Mouse (Mus musculus) heart, adult 2 months (tissue): ENCODE data around the gene Rnf123. TPM values are rescaled to one million over a fixed set of nuclear protein-coding genes. Genes with fewer than 3 reads are reported as not detected.
A peak's percentile ranks its signal among the peaks of the same experiment; 100 is the strongest.

ENCODE experiments used
- DNase-seq, 2 experiments: peaks; one replicate each; pipeline ENCODE4 v3.0.0; 2021
- H3K27ac ChIP-seq: fragments of 200-600 bp; 2 replicates; pipeline ENCODE4 v1.8.1; 2022
- H3K27me3 ChIP-seq: fragments of 200-500 bp; 2 replicates; pipeline ENCODE4 v1.6.1; 2012; ENCODE audit warnings: mild to moderate bottlenecking, low read length, inconsistent platforms, mixed read lengths; ENCODE audit not compliant: control insufficient read depth, insufficient read depth
- H3K36me3 ChIP-seq: fragments of 200-500 bp; 2 replicates; pipeline ENCODE4 v1.6.1; 2012; ENCODE audit warnings: low read length, inconsistent platforms; ENCODE audit not compliant: control insufficient read depth, insufficient read depth
- H3K4me1 ChIP-seq: fragments of 200-500 bp; 2 replicates; pipeline ENCODE4 v1.6.1; 2011; ENCODE audit warnings: low read length; ENCODE audit not compliant: control insufficient read depth, insufficient read depth
- H3K4me3 ChIP-seq: fragments of 200-600 bp; 2 replicates; pipeline ENCODE4 v1.8.1; 2022
- H3K79me2 ChIP-seq: fragments of 200-500 bp; replicated peaks from 2 replicates; pipeline ENCODE4 v1.6.1; 2012; ENCODE audit warnings: mild to moderate bottlenecking, inconsistent platforms, low read length, moderate library complexity, mixed read lengths; ENCODE audit not compliant: control insufficient read depth, insufficient read depth
- H3K9ac ChIP-seq: fragments of 200-500 bp; 2 replicates; pipeline ENCODE4 v1.6.1; 2012; ENCODE audit warnings: low read depth, mild to moderate bottlenecking, control low read depth, inconsistent platforms, low read length, mixed read lengths
- CTCF ChIP-seq: fragments of 200-600 bp; IDR thresholded peaks from 2 replicates; pipeline ENCODE4 v1.8.1; 2022; ENCODE audit warnings: antibody characterized with exemption, mild to moderate bottlenecking, moderate library complexity
- EP300 ChIP-seq: fragments of 200-500 bp; IDR thresholded peaks from 2 replicates; pipeline ENCODE4 v1.6.1; 2011; ENCODE audit warnings: low read depth, low read length, control low read depth; ENCODE audit not compliant: insufficient read depth
- POLR2A ChIP-seq: fragments of 200-500 bp; IDR thresholded peaks from 2 replicates; pipeline ENCODE4 v1.6.1; 2011; ENCODE audit warnings: mild to moderate bottlenecking, low read depth, low read length, control low read depth; ENCODE audit not compliant: insufficient read depth
- WGBS: fragments of 180-500 bp; shearing (Covaris S2); methylation state at CpG from one replicate; pipeline ENCODE4 v1.1.7; 2018; 5-methylcytosine and 5-hydroxymethylcytosine counted together
- intact Hi-C: fragments of 180-260 bp; cut with DNase I; formaldehyde crosslinking; loops from one replicate; pipeline ENCODE4 v1.15.1; 2025
- polyA plus RNA-seq: library from polyadenylated mRNA; depleted of rRNA; stranded (reverse); fragments of >200 nt; gene quantifications from 2 replicates; pipeline ENCODE4 v1.2.3, GENCODE M21; 2012
- total RNA-seq, 2 experiments: library from RNA; stranded (reverse); gene quantifications; 2 replicates each; pipeline ENCODE4 v1.2.3; 2021

Rnf123 gene
- total and polyA plus RNA-seq, 3 experiments: 79.3 to 114 (median 86.7) TPM

- Histone ChIP-seq H3K79me2 (no peaks in the 10 kb centered on the region), H3K9ac (peak within 1 kb of the TSS; percentile 42), H3K4me3 (peak within 1 kb of the TSS; percentile 11; the same call in 1 of the 2 replicates), H3K27me3 (no peaks in the 10 kb centered on the region), H3K4me1 (peaks cover 15% of the 10 kb centered on the region), H3K36me3 (no peaks in the 10 kb centered on the region), H3K27ac (peak within 1 kb of the TSS; percentile 62)
- TF ChIP-seq CTCF (peak; percentile 98), POLR2A (peak; percentile 82), EP300 (peak; percentile 86)
- intact Hi-C loops: loop anchor here (1.0 to 5.0 kb wide), 3 partner anchors 66 to 151 kb away; no protein-coding TSS in a partner anchor
- WGBS: 49% methylated on average over 20 of the region's 20 CpGs
- peak; percentile 96 to 98 for DNase-seq
Observed at GRCm38 (mm10) chr9:108052885-108053664, 30.1 kb downstream of the Rnf123 start, which contains the start of gene Amigo3. TSS of gene Amigo3 (plus strand) at chr9:108053159.

GRCm38 (mm10) chr9:108052411-108052810 lies 30.7 kb downstream of the Rnf123 start:
- Histone ChIP-seq H3K27ac (peak overlapping the region; percentile 47; the same call in 1 of the 2 replicates), H3K4me3 (no peak overlapping the region), H3K4me1 (peaks cover 15% of the 10 kb centered on the region), H3K36me3 (no peaks in the 10 kb centered on the region), H3K9ac (no peak overlapping the region), H3K27me3 (no peaks in the 10 kb centered on the region), H3K79me2 (no peaks in the 10 kb centered on the region)
- WGBS: 64% methylated on average over 7 of the region's 7 CpGs
- DNase-seq: peak in 1 of 2 experiments; percentile 23
- intact Hi-C loops: loop anchor here (2.0 to 5.0 kb wide), 2 partner anchors 66 to 150 kb away; no protein-coding TSS in a partner anchor
- TF ChIP-seq CTCF: no peak
- no peak for TF ChIP-seq EP300
- TF ChIP-seq POLR2A: no peak

GRCm38 (mm10) chr9:108051931-108052220 lies 31.3 kb downstream of the Rnf123 start:
- DNase-seq: peak in 1 of 2 experiments; percentile 20
- H3K36me3 ChIP-seq: no peaks in the 10 kb centered on the region
- no peaks in the 10 kb centered on the region for H3K79me2 ChIP-seq
- peaks cover 11% of the 10 kb centered on the region for H3K4me1 ChIP-seq
- no peak overlapping the region for H3K9ac ChIP-seq
- H3K27me3 ChIP-seq: no peaks in the 10 kb centered on the region
- WGBS: 82% methylated on average over 4 of the region's 4 CpGs
- H3K27ac ChIP-seq: no peak overlapping the region; the same call in 1 of the 2 replicates
- intact Hi-C loops: loop anchor here (2.0 to 5.0 kb wide), 2 partner anchors 65 to 150 kb away; no protein-coding TSS in a partner anchor
- no peak for TF ChIP-seq CTCF
- TF ChIP-seq POLR2A: no peak
- TF ChIP-seq EP300: no peak
- no peak overlapping the region for H3K4me3 ChIP-seq

- H3K36me3 ChIP-seq: no peaks in the 10 kb centered on the region
- no peak overlapping the region for H3K4me3 ChIP-seq
- peaks cover 9% of the 10 kb centered on the region for H3K4me1 ChIP-seq
- H3K9ac ChIP-seq: no peak overlapping the region
- intact Hi-C loops: loop anchor here (5.0 kb wide), 1 partner anchor 149 kb away; no protein-coding TSS in a partner anchor
- no peak overlapping the region for H3K27ac ChIP-seq
- TF ChIP-seq POLR2A (no peak), EP300 (no peak), CTCF (no peak)
- no peaks in the 10 kb centered on the region for H3K79me2 ChIP-seq
- DNase-seq: peak; percentile 5 to 20
- WGBS: 88% methylated on average over 15 of the region's 15 CpGs
- no peaks in the 10 kb centered on the region for H3K27me3 ChIP-seq
Observed at GRCm38 (mm10) chr9:108051184-108051930, 31.8 kb downstream of the Rnf123 start.

GRCm38 (mm10) chr9:108049561-108050251 lies 33.4 kb downstream of the Rnf123 start:
- Histone ChIP-seq H3K27ac (peak overlapping the region; percentile 82), H3K4me1 (peaks cover 9% of the 10 kb centered on the region), H3K36me3 (no peaks in the 10 kb centered on the region), H3K79me2 (no peaks in the 10 kb centered on the region), H3K4me3 (peak overlapping the region; percentile 93), H3K9ac (peak overlapping the region; percentile 78), H3K27me3 (no peaks in the 10 kb centered on the region)
- 31% methylated on average over 15 of the region's 15 CpGs for WGBS
- peak; percentile 4 to 25 for DNase-seq
- intact Hi-C loops: loop anchor here (5.0 kb wide), 1 partner anchor 147 kb away; no protein-coding TSS in a partner anchor
- TF ChIP-seq EP300 (no peak), POLR2A (no peak), CTCF (no peak)
